Mouse (Mus musculus): ENCODE data around the gene Smap2.

DNA sequence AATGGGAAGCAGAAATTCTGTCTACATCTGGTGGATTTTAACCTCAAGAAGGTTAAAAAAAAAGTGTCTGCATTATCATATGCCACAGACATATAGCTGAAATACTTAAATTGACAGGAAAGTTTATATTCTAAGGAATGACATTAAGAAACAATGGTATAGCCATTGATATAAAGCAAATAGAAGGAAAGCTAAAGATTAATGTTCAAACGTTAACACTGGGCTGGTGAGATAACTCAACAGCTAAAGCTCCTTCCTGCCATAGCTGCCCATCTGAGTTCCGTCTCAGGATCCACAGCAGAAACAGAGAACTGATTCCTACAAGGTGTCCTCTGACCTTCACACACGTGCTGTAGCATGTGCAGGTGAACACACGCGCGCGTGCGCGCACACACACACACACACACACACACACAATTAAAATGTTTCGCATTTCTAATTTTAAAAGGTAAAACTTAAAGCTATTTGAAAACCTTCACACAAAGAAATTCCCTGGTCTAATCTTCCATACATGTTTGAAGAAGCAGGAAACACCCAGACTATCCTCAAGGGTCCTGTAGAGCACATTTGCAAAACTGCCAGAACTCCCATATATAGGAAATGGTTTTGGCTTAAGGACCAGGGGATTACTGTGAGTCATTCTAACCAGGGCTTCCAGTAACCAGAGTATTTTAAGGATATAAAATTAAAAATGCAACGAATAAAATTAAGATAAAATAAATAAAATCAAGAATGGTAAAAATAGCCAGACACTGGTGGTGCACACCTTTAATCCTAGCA lies 6.1 kb downstream of the Smap2 start:
- TF ChIP-seq POLR2A (IDR thresholded peaks at IDR 0.05; ENCODE audit: insufficient read depth, low read depth, low read length) (no peak), EP300 (IDR thresholded peaks at IDR 0.05; ENCODE audit: insufficient read depth, low read depth, low read length) (no peak)

Measured in heart, adult 2 months (tissue).